Mouse (Mus musculus) erythroblast, adult 5-6 weeks (primary cell): ENCODE results near the gene Abhd11. TPM values are rescaled to one million over a fixed set of nuclear protein-coding genes. Genes with fewer than 3 reads are reported as not detected.

Source experiments
- ATAC-seq: replicated peaks from 2 replicates; pipeline ENCODE4 v1.8.0; 2016; ENCODE audit warnings: moderate number of reproducible peaks, mild to moderate bottlenecking, moderate TSS enrichment, inconsistent platforms; ENCODE audit not compliant: poor library complexity, low FRiP score, severe bottlenecking
- total RNA-seq, 2 experiments: library from RNA; stranded (forward) in 1 of 2; stranded (reverse) in 1 of 2; fragments of 150-400 nt in 1 of 2; fragments of 200-764, 138-1000 nt in 1 of 2; gene quantifications; 2 replicates each; pipeline versions ENCODE4 v1.2.3 to v1.2.4; 2015 to 2017; ENCODE audit warnings: low replicate concordance in 2 of 2

The Abhd11 gene
- total RNA-seq, 2 experiments from 2014 or later, result 4.6 to 17.5 TPM

DNA sequence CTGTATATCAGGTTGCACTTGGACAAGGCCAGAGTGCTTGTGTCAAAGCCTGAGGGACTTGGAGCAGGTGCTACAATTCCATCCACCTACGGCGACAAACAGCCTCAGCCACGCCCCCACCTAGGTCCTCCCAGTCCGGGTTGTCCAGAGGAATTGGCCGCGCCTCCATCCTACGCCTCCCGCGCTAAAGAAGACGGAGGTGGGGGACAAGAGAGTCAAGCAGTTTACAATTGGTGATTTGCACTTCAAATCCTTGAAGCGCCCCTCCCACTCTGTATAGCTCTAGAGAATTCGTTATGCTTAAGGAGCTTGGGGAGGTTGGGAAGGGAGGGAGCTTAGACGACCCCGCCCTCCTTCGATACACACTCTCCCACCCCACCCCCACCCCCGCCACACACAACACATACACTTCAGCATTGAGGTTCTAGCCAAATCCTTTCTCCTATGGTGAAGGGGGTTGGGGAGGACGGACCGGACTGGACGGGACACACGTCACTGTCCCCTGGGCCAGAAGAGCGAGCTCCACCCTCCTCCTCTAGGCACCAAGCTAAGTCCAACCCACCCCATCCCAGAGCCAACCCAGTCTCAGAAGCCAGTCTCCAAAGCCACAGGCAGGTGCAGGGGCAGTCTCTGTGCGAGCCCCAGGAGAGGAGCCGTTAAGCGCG, 23.2 kb upstream of the Abhd11 start, which contains the start of gene Cldn3:
Gene Cldn3, plus strand, starts transcription at position 582 of the 665 bp plus-strand sequence.
- ATAC-seq, result no peak

GRCm38 (mm10) chr5:134986298-134987268, 22.4 kb upstream of the Abhd11 start:
- ATAC-seq, result 0 out of 2 replicates have a peak, but pooled peaks have one; percentile 31

GRCm38 (mm10) chr5:134989166-134989565, 19.8 kb upstream of the Abhd11 start:
- no peak for ATAC-seq

- no peak for ATAC-seq
Observed at GRCm38 (mm10) chr5:134989741-134990140, 19.2 kb upstream of the Abhd11 start.

DNA sequence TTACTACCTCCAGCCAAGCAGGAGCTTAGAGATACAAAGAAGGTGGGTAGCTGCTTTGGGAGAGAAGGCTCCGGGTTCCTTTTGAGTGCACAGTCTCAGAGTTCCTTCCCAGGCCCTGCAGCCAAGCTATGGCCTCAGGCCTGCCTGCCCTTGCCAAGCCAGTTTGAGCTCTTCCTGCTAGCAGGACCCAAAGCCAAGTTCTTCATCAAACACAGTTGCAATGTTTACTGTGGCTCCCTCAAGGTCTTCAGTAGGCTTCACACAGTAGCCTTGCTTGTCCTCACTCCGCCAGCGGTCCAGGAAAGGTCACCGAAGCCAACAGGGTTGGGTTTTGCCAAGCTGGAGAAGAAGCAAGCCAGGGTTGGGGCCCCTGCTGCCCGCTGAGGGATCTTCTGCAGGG, 16.4 kb upstream of the Abhd11 start:
- ATAC-seq, result no peak

- ATAC-seq, result no peak
Observed at GRCm38 (mm10) chr5:134998359-134998758, 10.6 kb upstream of the Abhd11 start.

- ATAC-seq, result no peak
Observed at GRCm38 (mm10) chr5:134999797-135000196, 9.2 kb upstream of the Abhd11 start.

DNA sequence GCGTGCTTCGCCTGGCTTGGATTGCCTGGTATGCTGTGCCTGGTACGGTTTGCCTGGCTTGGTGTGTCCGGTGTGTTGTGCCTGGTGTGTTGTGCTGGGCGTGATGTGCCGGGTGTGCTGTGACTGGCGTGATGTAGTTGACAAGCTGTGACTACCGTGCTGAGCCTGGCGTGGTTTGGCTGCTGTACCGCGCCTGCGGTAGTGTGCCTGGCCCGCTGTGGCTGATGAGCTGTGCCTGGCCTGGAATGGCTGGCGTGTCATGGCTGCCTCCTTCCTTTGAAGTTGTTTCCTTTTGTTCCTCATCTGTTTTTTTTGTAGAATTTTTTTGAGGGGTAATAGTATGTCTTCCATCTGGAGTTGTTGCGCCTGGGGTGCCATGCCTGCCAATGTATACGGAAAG, 8.2 kb upstream of the Abhd11 start:
- no peak; the same call in 1 of the 2 replicates for ATAC-seq

- no peak for ATAC-seq
Observed at GRCm38 (mm10) chr5:135001309-135001708, 7.6 kb upstream of the Abhd11 start.

DNA sequence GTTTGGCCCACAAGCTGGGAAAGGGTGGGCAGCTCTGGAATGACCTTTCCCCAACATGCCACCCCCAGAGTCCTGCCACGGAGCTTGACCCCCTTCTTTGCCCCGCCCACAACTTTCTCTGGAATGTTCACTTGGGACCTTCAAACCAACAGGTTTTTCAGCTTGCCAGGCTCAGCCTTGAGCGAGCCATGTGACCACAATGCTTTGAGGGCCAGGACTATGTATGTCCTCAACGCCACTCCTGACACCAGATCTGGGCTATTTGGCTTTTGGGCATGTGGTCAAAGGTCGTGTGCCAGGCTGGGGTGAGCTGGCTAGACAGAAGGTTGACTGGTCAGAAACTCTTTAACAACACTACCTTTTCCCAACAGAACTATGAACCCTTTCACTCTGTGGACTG, 6.8 kb upstream of the Abhd11 start:
- ATAC-seq, result no peak

DNA sequence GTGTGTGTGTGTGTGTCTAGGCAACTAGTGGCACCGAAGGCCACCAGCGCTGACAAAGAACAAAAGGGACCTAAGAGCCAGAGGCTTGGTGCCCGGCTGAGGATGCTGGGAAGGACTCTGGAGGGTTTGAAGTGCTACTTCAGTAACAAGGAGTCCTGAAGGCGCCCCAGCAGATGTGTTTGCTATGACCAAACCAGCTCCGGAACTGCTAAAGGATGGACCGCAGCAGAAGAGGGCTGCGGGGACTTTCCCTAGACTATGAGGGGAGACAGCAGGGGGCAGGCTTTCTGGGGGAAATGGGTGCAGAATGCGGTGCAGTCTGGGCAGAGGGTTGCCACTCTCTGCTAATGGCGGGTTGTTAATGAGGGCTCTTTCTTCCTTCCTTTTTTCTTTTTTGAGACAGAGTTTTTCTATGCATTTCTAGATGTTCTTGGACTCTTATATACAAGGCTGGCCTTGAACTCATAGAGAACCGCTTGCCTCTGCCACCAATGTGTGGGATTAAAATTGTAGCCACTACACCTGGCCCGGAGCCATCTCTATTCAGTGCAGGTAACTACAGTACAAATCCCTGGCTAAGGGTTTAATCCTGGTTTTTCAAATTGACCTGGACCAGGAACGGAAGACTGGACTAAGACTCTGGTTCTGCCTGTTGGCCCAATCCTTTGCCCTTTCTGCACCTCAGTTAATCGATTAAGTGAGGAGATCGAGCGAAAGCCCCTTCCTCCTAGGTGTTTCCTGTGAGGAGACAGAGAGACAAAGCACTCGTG, 965 bp upstream of the Abhd11 start:
- no peak for ATAC-seq

- peak; percentile 59 for ATAC-seq
Observed at GRCm38 (mm10) chr5:135009590-135010319, 803 bp downstream of the Abhd11 start.

DNA sequence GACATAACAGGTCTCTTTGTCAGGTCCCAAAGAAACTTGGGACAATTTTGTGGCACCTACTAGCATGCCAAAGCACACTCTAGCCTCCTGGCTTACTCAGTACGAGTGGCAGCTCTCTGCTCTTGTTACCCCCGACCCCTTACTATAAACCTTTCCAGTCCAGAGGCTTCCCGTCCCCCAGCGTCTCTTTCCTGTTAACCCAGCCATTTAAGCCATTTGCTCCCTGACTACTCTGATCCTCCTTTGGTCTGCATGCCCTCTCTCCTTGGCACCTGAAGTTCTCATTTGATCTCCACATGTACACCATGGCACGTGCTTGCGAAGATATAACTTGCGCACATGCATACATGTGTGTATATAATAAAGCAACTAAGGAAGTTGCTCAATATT, 1.4 kb downstream of the Abhd11 start:
- ATAC-seq, result no peak

GRCm38 (mm10) chr5:135010841-135011743, 2.1 kb downstream of the Abhd11 start:
- ATAC-seq, result no peak

DNA sequence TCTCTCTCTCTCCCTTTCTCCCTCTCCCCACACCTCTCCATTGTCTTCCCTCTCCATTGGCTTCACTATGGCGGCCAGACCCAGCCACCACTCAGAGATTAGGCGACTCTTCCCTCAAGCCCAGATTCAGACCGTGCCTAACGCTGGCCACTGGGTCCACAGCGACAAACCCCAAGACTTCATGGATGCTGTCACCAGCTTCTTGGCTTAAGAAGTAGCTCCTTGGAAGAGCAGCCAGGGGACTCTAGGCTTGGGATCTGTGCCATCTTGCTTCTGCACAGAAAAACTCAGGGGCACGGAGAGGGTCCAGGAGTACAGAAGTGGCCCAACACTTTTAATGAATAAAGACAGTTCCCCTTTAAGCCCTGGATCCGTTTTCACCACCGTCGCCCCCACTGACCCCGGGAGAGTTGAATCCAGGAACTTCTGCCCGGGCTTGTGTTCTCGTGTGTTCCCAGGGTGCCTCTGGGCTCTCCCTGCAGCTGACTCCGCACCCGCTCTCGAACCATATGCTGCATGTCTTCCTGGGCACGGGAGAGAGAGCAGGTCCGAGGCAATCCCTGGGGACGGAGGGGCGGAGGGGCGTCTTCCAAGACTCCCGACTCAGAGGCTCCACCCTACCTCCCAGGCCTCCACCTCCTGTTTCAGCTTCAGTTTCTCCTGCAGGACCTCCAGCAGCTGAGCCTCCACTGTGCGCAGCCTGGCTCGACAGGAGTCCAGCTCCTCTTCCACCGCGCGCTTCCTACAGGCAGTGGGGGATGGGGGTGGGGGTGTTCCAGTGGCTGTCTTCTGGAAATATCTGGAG, 3.1 kb downstream of the Abhd11 start:
- ATAC-seq, result no peak

GRCm38 (mm10) chr5:135012671-135013441, 3.9 kb downstream of the Abhd11 start:
- ATAC-seq, result no peak

DNA sequence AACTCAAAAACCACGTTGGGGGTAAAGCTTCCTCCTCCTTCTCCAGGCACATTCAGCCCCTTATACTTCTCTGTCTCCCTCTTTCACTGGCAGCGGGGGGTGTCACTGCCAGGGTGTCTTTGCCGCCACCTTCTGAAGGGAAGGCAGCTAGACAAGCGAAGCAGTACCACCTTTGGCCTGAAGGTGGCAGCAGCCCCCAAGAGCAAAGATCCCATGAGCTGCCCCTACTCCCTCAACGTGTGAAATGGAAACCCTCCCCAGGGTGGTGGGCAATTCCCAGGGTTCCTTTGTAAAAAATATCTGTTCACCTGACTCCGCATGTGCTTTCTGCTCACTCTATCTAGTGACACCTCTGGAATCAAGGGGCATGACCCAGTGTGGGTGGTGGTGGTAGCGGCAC, 6.5 kb downstream of the Abhd11 start:
- ATAC-seq, result peak; percentile 75
